Mouse (Mus musculus): ENCODE measurements at regions not wholly inside any gene's neighbourhood (a gene's known extent, or its start where the extent isn't known, plus 50 kb on each side); places are given as distances from the start of the nearest gene placed in this dataset.

DNA sequence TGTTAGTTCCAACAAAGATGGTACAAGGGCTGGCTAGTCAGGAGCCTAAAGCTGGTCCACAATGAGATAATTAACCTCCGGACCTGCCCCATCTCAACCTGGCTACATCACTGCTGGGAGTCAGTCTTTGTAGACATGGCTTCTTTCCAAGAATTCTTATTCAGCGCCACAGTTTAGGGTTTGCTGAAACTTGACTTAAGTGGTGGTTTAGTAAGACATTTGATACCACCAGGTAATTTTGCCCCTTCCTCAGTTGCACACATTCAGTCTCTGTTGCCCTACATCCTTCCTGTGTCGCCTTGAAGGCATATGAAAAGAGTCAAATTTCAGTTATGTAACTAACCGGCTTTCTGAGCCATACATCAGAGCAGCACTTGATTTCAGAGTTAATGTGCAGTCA is 266.4 kb downstream of the Usp25 start:
- no peak for TF ChIP-seq CTCF (IDR thresholded peaks at IDR 0.05; ENCODE audit: low read depth, low read length)
- no peak for TF ChIP-seq GATA1 (IDR thresholded peaks at IDR 0.05; ENCODE audit: borderline replicate concordance, low read length)
- TF ChIP-seq TAL1 (conservative IDR thresholded peaks at IDR 0.05; ENCODE audit: low read depth, low read length), result no peak

Measured in G1E (cell line).